Comparison of ENCODE assay signal across 16 mouse cellular contexts in genomic region chr14:118465331-118465730, GRCm38 (mm10).
"Had no signal": no experiment of that assay in that cellular context is flagged by ENCODE, and none has a peak within 500 bp of the region (broad histone marks: within the 10 kb centered on the region; RNA-seq: fewer than 3 reads in every experiment).

No protein-coding gene starts in this region.

- ATAC-seq: midbrain, embryonic 16.5 days had no signal

- H3K27me3 ChIP-seq: stomach, embryonic 15.5 days had no signal

- DNase-seq: lung, adult 18-20 months; lung, embryonic 14.5 days; lung, postnatal 10 days; lung, postnatal 4 days; midbrain, embryonic 14.5 days; right cerebral cortex, postnatal 14 days; thymus, adult 2 months; thymus, postnatal 14 days; thymus, postnatal 36 days had no signal

- H3K9me3 ChIP-seq: midbrain, embryonic 10.5 days; midbrain, embryonic 12.5 days; neural tube, embryonic 12.5 days; stomach, embryonic 15.5 days had no signal

- H3K36me3 ChIP-seq: midbrain, embryonic 10.5 days; midbrain, embryonic 12.5 days; neural tube, embryonic 12.5 days; stomach, embryonic 15.5 days had no signal

- H3K4me3 ChIP-seq: midbrain, embryonic 10.5 days; midbrain, embryonic 12.5 days; myocyte; neural tube, embryonic 12.5 days; stomach, embryonic 15.5 days had no signal

- H3K4me1 ChIP-seq: midbrain, embryonic 10.5 days; midbrain, embryonic 12.5 days; neural tube, embryonic 12.5 days; stomach, embryonic 15.5 days had no signal

- H3K27ac ChIP-seq: midbrain, embryonic 10.5 days; midbrain, embryonic 12.5 days; neural tube, embryonic 12.5 days; stomach, embryonic 15.5 days; stomach, postnatal 0 days had no signal
